Comparison of ENCODE assay signal across 8 mouse cellular contexts in genomic region chr2:164911086-164912048, GRCm38 (mm10). TPM values are rescaled to one million over a fixed set of nuclear protein-coding genes. Genes with fewer than 3 reads are reported as not detected.
DNase-seq lines count a peak whose midpoint lies in the region; ATAC-seq and TF ChIP-seq lines count a peak whose summit lies in the region.

Gene Zfp335, minus strand, starts transcription at chr2:164911757.

- under 1% methylated on average over 90 of the region's 91 CpGs for WGBS in forebrain, embryonic 13.5 days
- WGBS in large intestine, adult 2 months, result under 1% methylated on average over 86 of the region's 91 CpGs
- under 1% methylated on average over 90 of the region's 91 CpGs for WGBS in liver, postnatal 0 days (ENCODE audit: insufficient replicate concordance)
- WGBS in neural tube, embryonic 14.5 days, result under 1% methylated on average over 90 of the region's 91 CpGs

- TF ChIP-seq EP300 in liver, postnatal 0 days (IDR thresholded peaks at IDR 0.05; ENCODE audit: low read depth), result peak; percentile 63; the same call in 1 of the 2 replicates

- intact Hi-C loops in heart, postnatal 10 days (cut with DNase I), result loop anchor here (2.0 kb wide), 1 partner anchor 79 kb away; the partner anchor contains the start of genes Ctsa and Neurl2

- H3K9me3 ChIP-seq in E14TG2a.4 (ENCODE audit: low read length), result peaks cover under 1% of the 10 kb centered on the region
- H3K9me3 ChIP-seq in forebrain, embryonic 13.5 days (replicated peaks), result peaks cover 3% of the 10 kb centered on the region
- H3K9me3 ChIP-seq in liver, postnatal 0 days (ENCODE audit: low read length), result no peaks in the 10 kb centered on the region; the same call in 1 of the 2 replicates
- H3K9me3 ChIP-seq in neural tube, embryonic 14.5 days (ENCODE audit: control insufficient read depth, low read length), result no peaks in the 10 kb centered on the region

- no peak for TF ChIP-seq CTCF in E14TG2a.4 (conservative IDR thresholded peaks at IDR 0.05; ENCODE audit: low read length)
- TF ChIP-seq CTCF in liver, postnatal 0 days (IDR thresholded peaks at IDR 0.05; ENCODE audit: low read depth), result peak; percentile 73

- peaks cover 56% of the 10 kb centered on the region for H3K36me3 ChIP-seq in E14TG2a.4 (ENCODE audit: insufficient read depth, low read length)
- H3K36me3 ChIP-seq in forebrain, embryonic 13.5 days (ENCODE audit: poor library complexity, severe bottlenecking), result peaks cover 30% of the 10 kb centered on the region
- peaks cover 30% of the 10 kb centered on the region for H3K36me3 ChIP-seq in liver, postnatal 0 days (replicated peaks; ENCODE audit: insufficient read depth, low read length)
- H3K36me3 ChIP-seq in neural tube, embryonic 14.5 days (ENCODE audit: control insufficient read depth, insufficient read depth, low read length), result peaks cover 28% of the 10 kb centered on the region

- H3K4me2 ChIP-seq in forebrain, embryonic 13.5 days, result peak within 1 kb of the TSS; percentile 91
- peak within 1 kb of the TSS; percentile 92 for H3K4me2 ChIP-seq in liver, postnatal 0 days (ENCODE audit: low read depth, low read length)
- peak within 1 kb of the TSS; percentile 79 for H3K4me2 ChIP-seq in neural tube, embryonic 14.5 days (ENCODE audit: low read depth, low read length)

- DNase-seq in c-Kit-positive CD71-positive TER-119-positive erythroid progenitor cells, embryonic 14.5 days (ENCODE audit: low spot score), result peak; percentile 87
- peak; percentile 96 for DNase-seq in heart, postnatal 10 days
- peak; percentile 70 for DNase-seq in large intestine, adult 2 months (ENCODE audit: low read depth, low spot score)
- DNase-seq in liver, postnatal 0 days, result peak; percentile 94
- DNase-seq in testis, postnatal 10 days (ENCODE audit: low spot score), result peak; percentile 96

- H3K9ac ChIP-seq in forebrain, embryonic 13.5 days, result peak within 1 kb of the TSS; percentile 91
- H3K9ac ChIP-seq in liver, postnatal 0 days (replicated peaks), result peak within 1 kb of the TSS; percentile 87
- H3K9ac ChIP-seq in neural tube, embryonic 14.5 days (replicated peaks; ENCODE audit: low read depth, low read length), result peak within 1 kb of the TSS; percentile 99

- H3K4me3 ChIP-seq in E14TG2a.4 (replicated peaks; ENCODE audit: low read length), result peak within 1 kb of the TSS; percentile 95
- H3K4me3 ChIP-seq in forebrain, embryonic 13.5 days, result peak within 1 kb of the TSS; percentile 79
- peak within 1 kb of the TSS; percentile 97 for H3K4me3 ChIP-seq in liver, postnatal 0 days (ENCODE audit: low read depth, low read length)
- peak within 1 kb of the TSS; percentile 69 for H3K4me3 ChIP-seq in neural tube, embryonic 14.5 days (ENCODE audit: low read depth, low read length)

- peak; percentile 91 for ATAC-seq in forebrain, embryonic 13.5 days
- peak; percentile 83 for ATAC-seq in liver, postnatal 0 days
- ATAC-seq in neural tube, embryonic 14.5 days (ENCODE audit: low read depth), result peak; percentile 86

- H3K4me1 ChIP-seq in E14TG2a.4 (replicated peaks; ENCODE audit: low read depth, low read length), result peaks cover 71% of the 10 kb centered on the region
- H3K4me1 ChIP-seq in forebrain, embryonic 13.5 days, result peaks cover 24% of the 10 kb centered on the region
- H3K4me1 ChIP-seq in liver, postnatal 0 days (ENCODE audit: insufficient read depth), result peaks cover 40% of the 10 kb centered on the region
- H3K4me1 ChIP-seq in neural tube, embryonic 14.5 days (ENCODE audit: control insufficient read depth, insufficient read depth, low read length), result peaks cover 17% of the 10 kb centered on the region

- peak within 1 kb of the TSS; percentile 98 for H3K27ac ChIP-seq in forebrain, embryonic 13.5 days
- H3K27ac ChIP-seq in liver, postnatal 0 days (ENCODE audit: low read depth), result peak within 1 kb of the TSS; percentile 98
- peak within 1 kb of the TSS; percentile 100 for H3K27ac ChIP-seq in neural tube, embryonic 14.5 days (ENCODE audit: low read depth, low read length)

- no peaks in the 10 kb centered on the region for H3K27me3 ChIP-seq in E14TG2a.4 (ENCODE audit: insufficient read depth, low read length)
- H3K27me3 ChIP-seq in forebrain, embryonic 13.5 days, result no peaks in the 10 kb centered on the region
- no peaks in the 10 kb centered on the region for H3K27me3 ChIP-seq in liver, postnatal 0 days (ENCODE audit: insufficient read depth, low read length)
- H3K27me3 ChIP-seq in neural tube, embryonic 14.5 days (ENCODE audit: control insufficient read depth, insufficient read depth, low read length), result no peaks in the 10 kb centered on the region

RNA-seq across cellular contexts. Expression of gene Zfp335, which starts in this region (rescaled TPM):
- polyA plus RNA-seq in forebrain, embryonic 13.5 days (2015; fragmentation: Nextera tagmentation; extraction: Ambion mirVana), result 12.2 and 15.1 TPM in 2 replicates
- total RNA-seq in heart, postnatal 10 days (2021), result 10 to 100 TPM; 11.5 to 12.2 TPM
- polyA plus RNA-seq in large intestine, adult 2 months (2012; rRNA removed), result 18.5 and 26.1 TPM in 2 replicates
- polyA plus RNA-seq in liver, postnatal 0 days (2015; fragmentation: Nextera tagmentation; extraction: Ambion mirVana), result 2.1 and 2.5 TPM in 2 replicates
- polyA plus RNA-seq in neural tube, embryonic 14.5 days (2014; fragmentation: Nextera tagmentation; extraction: Ambion mirVana), result 14.3 and 14.5 TPM in 2 replicates

Comparison
In these comparisons a context has a peak if more than half of its experiments do, and no peak if none do; other contexts are left out.
1. Peak in every context shown above with its lines: DNase-seq, ATAC-seq, H3K4me3 ChIP-seq and H3K27ac ChIP-seq.